ENCODE assay signal across 8 mouse cellular contexts in genomic region chr4:152273621-152274236, GRCm38 (mm10). TPM values are rescaled to one million over a fixed set of nuclear protein-coding genes. Genes with fewer than 3 reads are reported as not detected.
A peak's percentile ranks its signal among the peaks of the same experiment; 100 is the strongest.
DNase-seq lines count a peak whose midpoint lies in the region; ATAC-seq and TF ChIP-seq lines count a peak whose summit lies in the region.

Gene Gpr153, plus strand, starts transcription at chr4:152274232.

- H3K9ac ChIP-seq in forebrain, postnatal 0 days, result peak within 1 kb of the TSS; percentile 55
- peak within 1 kb of the TSS; percentile 90 for H3K9ac ChIP-seq in hindbrain, embryonic 13.5 days
- H3K9ac ChIP-seq in limb, embryonic 15.5 days, result peak within 1 kb of the TSS; percentile 87

- H3K36me3 ChIP-seq in forebrain, postnatal 0 days (ENCODE audit: insufficient read depth), result no peaks in the 10 kb centered on the region; the same call in 1 of the 2 replicates
- peaks cover 17% of the 10 kb centered on the region for H3K36me3 ChIP-seq in hindbrain, embryonic 13.5 days
- 0 out of 2 replicates have a peak, but pooled peaks cover under 1% of the 10 kb centered on the region for H3K36me3 ChIP-seq in limb, embryonic 15.5 days

- TF ChIP-seq CTCF in bone marrow macrophage, adult 2 months (IDR thresholded peaks at IDR 0.05; ENCODE audit: low read depth, low read length), result no peak
- TF ChIP-seq CTCF in forebrain, postnatal 0 days (IDR thresholded peaks at IDR 0.05; ENCODE audit: low read depth), result no peak

- H3K4me2 ChIP-seq in forebrain, postnatal 0 days (ENCODE audit: low read depth), result peak within 1 kb of the TSS; percentile 94
- peak within 1 kb of the TSS; percentile 88 for H3K4me2 ChIP-seq in hindbrain, embryonic 13.5 days
- peak within 1 kb of the TSS; percentile 91 for H3K4me2 ChIP-seq in limb, embryonic 15.5 days

- WGBS in forebrain, postnatal 0 days, result 1% methylated on average over 37 of the region's 48 CpGs
- under 1% methylated on average over 39 of the region's 48 CpGs for WGBS in hindbrain, embryonic 13.5 days
- WGBS in limb, embryonic 15.5 days, result 2% methylated on average over 33 of the region's 48 CpGs

- H3K4me3 ChIP-seq in bone marrow macrophage, adult 2 months (ENCODE audit: insufficient read depth, low read length), result peak within 1 kb of the TSS; percentile 36
- H3K4me3 ChIP-seq in forebrain, postnatal 0 days (ENCODE audit: low read depth, low read length), result peak within 1 kb of the TSS; percentile 51
- H3K4me3 ChIP-seq in hindbrain, embryonic 13.5 days, result peak within 1 kb of the TSS; percentile 59
- peak within 1 kb of the TSS; percentile 76 for H3K4me3 ChIP-seq in limb, embryonic 15.5 days

- peak; percentile 67 for ATAC-seq in forebrain, postnatal 0 days
- ATAC-seq in hindbrain, embryonic 13.5 days (ENCODE audit: low FRiP score), result peak; percentile 74
- ATAC-seq in limb, embryonic 15.5 days (ENCODE audit: insufficient number of reproducible peaks, low FRiP score, low TSS enrichment, low read depth), result peak; percentile 66

- peak; percentile 34 for DNase-seq in kidney, adult 18-20 months
- DNase-seq in kidney, adult 9 months, result no peak
- no peak for DNase-seq in forebrain, postnatal 0 days
- peak; percentile 67 for DNase-seq in neural tube, embryonic 10.5 days (ENCODE audit: extremely low spot score, low spot score)
- no peak for DNase-seq in thymus, postnatal 0 days (ENCODE audit: low spot score)

- H3K9me3 ChIP-seq in forebrain, postnatal 0 days (ENCODE audit: low read length), result no peaks in the 10 kb centered on the region
- H3K9me3 ChIP-seq in hindbrain, embryonic 13.5 days, result no peaks in the 10 kb centered on the region
- H3K9me3 ChIP-seq in limb, embryonic 15.5 days, result no peaks in the 10 kb centered on the region

- peaks cover 5% of the 10 kb centered on the region; the same call in 1 of the 2 replicates for H3K27me3 ChIP-seq in forebrain, postnatal 0 days (ENCODE audit: insufficient read depth, low read length)
- H3K27me3 ChIP-seq in hindbrain, embryonic 13.5 days, result peaks cover 93% of the 10 kb centered on the region
- peaks cover 9% of the 10 kb centered on the region; the same call in 1 of the 2 replicates for H3K27me3 ChIP-seq in limb, embryonic 15.5 days

- no peak for TF ChIP-seq POLR2A in bone marrow macrophage, adult 2 months (IDR thresholded peaks at IDR 0.05; ENCODE audit: borderline replicate concordance, low read depth, low read length)

- H3K4me1 ChIP-seq in bone marrow macrophage, adult 2 months (ENCODE audit: control insufficient read depth, insufficient read depth, low read length), result no peaks in the 10 kb centered on the region
- no peaks in the 10 kb centered on the region for H3K4me1 ChIP-seq in forebrain, postnatal 0 days (ENCODE audit: insufficient read depth)
- peaks cover 41% of the 10 kb centered on the region for H3K4me1 ChIP-seq in hindbrain, embryonic 13.5 days (replicated peaks)
- peaks cover 58% of the 10 kb centered on the region for H3K4me1 ChIP-seq in limb, embryonic 15.5 days

- no peak within 1 kb of the TSS for H3K27ac ChIP-seq in bone marrow macrophage, adult 2 months (ENCODE audit: insufficient read depth, low read depth, low read length)
- peak within 1 kb of the TSS; percentile 45 for H3K27ac ChIP-seq in forebrain, postnatal 0 days (ENCODE audit: low read depth, low read length)
- peak within 1 kb of the TSS; percentile 61 for H3K27ac ChIP-seq in hindbrain, embryonic 13.5 days
- peak within 1 kb of the TSS; percentile 88 for H3K27ac ChIP-seq in limb, embryonic 15.5 days

RNA-seq across cellular contexts. Expression of gene Gpr153, which starts in this region (rescaled TPM):
- 0.47 TPM in 1 of 2 replicates, not detected in the other for polyA plus RNA-seq in bone marrow macrophage, adult 2 months (2012; ENCODE audit: insufficient read depth, insufficient read length, missing spikeins)
- total RNA-seq in forebrain, postnatal 0 days (2014; rRNA removed), result 53.3 and 71.4 TPM in 2 replicates
- polyA plus RNA-seq in forebrain, postnatal 0 days (2015; fragmentation: Nextera tagmentation; extraction: Ambion mirVana), result 8.2 and 11.4 TPM in 2 replicates
- 9.0 and 9.3 TPM in 2 replicates for polyA plus RNA-seq in hindbrain, embryonic 13.5 days (2015; fragmentation: Nextera tagmentation; extraction: Ambion mirVana)
- polyA plus RNA-seq in limb, embryonic 15.5 days (2015; fragmentation: Nextera tagmentation; extraction: Ambion mirVana), result 18.9 and 21.9 TPM in 2 replicates
- polyA plus RNA-seq in thymus, postnatal 0 days (2015; fragmentation: Nextera tagmentation; extraction: Ambion mirVana), result 1.2 and 1.4 TPM in 2 replicates

Comparison
In these comparisons a context has a peak if more than half of its experiments do, and no peak if none do; other contexts are left out.
1. DNase-seq: peak in kidney, adult 18-20 months (single experiment) and neural tube, embryonic 10.5 days (single experiment); none in kidney, adult 9 months (single experiment), forebrain, postnatal 0 days (single experiment) and thymus, postnatal 0 days (single experiment).
2. Peak in every context shown above with its lines, with median percentiles within 50 percentile points of each other: H3K4me3 ChIP-seq, ATAC-seq, H3K4me2 ChIP-seq and H3K9ac ChIP-seq.